Mouse (Mus musculus) c-Kit-positive CD71-negative TER-119-negative erythroid progenitor cells, embryonic 14.5 days (primary cell): Measurements from ENCODE around the gene Lmbrd2.

Experiments
- DNase-seq: peaks from one replicate; pipeline ENCODE4 v3.0.0-alpha.2; 2013; ENCODE audit warnings: low read depth

The Lmbrd2 gene

GRCm38 (mm10) chr15:9140252-9140680, at the start of gene Lmbrd2:
Gene Lmbrd2 (plus strand): TSS chr15:9140550.
- DNase-seq = peak; percentile 92

GRCm38 (mm10) chr15:9090662-9091061, 49.7 kb upstream of the Lmbrd2 start:
- DNase-seq = no peak

GRCm38 (mm10) chr15:9093598-9094365, 46.6 kb upstream of the Lmbrd2 start:
- no peak for DNase-seq

- DNase-seq = no peak
Observed at GRCm38 (mm10) chr15:9094366-9094750, 46.0 kb upstream of the Lmbrd2 start.

DNA sequence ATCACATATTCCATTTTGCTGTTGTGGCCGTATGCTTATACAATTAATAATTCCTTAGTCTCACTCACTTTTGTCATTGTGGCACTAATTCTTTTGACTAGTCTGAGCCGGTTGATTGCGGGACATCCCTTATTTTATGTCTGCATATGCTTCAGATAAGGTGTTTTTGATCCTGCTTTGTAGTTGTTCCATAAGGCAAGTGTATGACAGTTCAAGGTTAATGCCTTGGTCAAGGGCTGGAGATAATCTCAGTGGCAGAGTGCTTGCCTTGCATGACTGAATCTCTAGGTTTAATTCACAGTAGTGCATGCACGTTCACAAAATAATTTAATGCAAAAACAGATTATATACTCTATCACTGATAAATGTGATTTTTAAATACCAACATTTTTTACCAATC, 43.5 kb upstream of the Lmbrd2 start:
- DNase-seq = no peak

- no peak for DNase-seq
Observed at GRCm38 (mm10) chr15:9100446-9101077, 39.8 kb upstream of the Lmbrd2 start.

DNA sequence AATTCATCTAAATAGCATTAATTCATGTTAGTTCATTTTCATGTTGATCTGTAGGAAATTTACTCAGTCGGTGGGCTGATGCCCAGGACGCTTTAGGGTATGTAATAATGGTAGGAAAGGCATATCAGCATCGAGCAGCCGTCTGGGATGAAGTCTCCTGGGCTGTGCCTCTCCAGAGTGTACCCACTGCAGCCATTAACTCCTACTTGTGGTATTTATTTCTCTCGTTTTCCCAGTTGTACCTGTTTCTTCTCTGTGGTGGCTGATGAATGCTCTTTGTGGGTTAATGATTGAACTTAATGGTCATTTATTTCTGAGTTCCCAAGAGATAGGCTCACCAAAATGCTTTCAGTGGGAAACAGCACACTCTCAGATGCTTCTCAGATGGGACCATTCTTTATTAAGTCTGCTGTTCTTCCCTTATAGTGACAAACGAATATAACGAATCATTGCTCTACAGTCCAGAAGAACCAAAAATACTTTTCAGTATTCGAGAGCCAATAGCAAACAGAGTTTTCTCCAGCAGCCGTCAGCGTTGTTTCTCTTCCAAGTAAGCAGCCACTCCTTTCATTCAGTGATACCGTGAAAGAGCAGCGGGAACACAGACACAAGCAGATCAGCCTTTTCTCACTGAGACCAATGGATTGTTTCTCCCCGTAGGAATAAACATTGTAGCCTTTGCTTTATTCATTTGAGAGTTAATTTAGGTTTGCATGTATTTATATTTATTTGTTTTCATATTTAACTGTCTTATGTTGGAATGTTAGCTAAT, 33.9 kb upstream of the Lmbrd2 start:
- DNase-seq = no peak

DNA sequence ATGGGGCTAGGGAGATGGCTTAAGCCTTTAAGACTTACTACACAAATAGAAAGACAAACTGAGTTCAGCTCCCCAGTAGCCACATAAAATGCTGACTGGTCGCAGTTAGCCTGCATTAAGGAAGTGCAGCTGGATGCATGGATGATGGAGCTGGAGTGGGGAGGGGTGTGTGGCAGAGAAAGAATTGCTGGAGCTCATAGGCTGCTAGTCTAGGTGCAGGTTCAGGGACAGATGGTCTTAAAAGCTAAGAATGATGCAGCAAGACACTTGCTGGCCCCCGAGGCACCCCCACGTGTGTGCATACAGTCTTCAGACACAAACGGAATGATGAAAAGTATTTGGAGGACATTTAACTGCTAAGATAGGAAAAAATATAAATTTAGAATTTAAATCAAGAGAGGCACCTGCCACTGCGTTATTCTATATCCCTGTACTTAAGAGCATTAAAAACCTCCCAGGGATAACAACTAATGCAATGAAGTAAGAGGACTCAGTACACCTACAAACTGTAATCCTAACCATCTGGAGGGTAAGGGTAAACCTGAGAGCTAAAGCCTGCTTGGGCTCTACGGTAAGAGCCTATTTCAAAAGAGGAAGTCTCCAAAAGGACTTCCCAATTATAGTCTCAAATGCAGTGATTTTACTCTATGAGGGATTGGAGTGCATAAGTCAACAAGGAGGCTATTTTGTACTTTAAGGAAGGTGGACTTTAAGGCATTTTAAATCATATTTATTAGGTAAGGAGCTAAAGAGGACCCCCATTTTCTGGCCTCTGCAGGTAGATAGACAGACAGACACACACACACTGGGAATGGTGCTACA, 29.6 kb upstream of the Lmbrd2 start:
- DNase-seq = no peak

GRCm38 (mm10) chr15:9111648-9112047, 28.7 kb upstream of the Lmbrd2 start:
- DNase-seq = no peak

DNA sequence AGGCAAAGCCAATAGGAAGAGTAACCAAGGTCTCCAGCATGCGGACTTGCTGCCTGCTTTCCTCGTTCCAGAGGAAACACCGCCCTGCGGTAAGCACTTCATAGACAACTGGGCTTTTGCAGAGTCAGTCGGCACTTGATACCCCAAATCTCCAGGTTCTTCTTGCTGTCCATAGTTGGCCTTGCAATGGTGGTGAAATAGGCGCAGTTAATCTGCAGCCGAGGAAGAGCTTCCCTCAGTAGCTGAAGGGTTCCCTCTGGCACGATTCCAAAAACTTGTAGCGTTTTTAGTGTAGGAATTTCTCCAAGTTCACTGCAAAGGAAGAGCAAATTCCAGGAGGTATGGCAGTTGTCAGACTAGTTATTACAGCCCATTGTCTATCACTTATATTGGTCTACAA, 26.8 kb upstream of the Lmbrd2 start:
- no peak for DNase-seq

- no peak for DNase-seq
Observed at GRCm38 (mm10) chr15:9114131-9114530, 26.2 kb upstream of the Lmbrd2 start.

- no peak for DNase-seq
Observed at GRCm38 (mm10) chr15:9114599-9114998, 25.8 kb upstream of the Lmbrd2 start.

DNA sequence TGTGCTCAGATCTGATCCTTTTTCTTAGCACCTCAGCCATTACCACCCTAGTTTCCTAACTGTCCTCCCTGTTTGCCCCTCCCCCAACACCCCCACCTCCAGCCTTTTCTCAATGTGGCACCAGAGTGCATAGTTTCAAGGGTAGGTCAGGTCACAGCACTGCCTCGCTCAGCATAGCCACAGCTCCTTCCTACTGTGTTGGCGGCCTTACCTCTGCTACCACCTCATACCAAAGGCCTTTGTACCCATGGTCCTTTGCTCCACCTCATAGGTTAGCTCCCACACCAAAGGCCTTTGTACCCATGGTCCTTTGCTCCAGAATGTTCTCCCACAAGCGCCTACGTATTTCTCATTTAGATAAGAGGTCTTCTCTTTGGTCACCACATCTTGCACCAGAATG, 21.5 kb upstream of the Lmbrd2 start:
- no peak for DNase-seq

- DNase-seq = peak; percentile 31
Observed at GRCm38 (mm10) chr15:9120081-9120480, 20.3 kb upstream of the Lmbrd2 start.

- DNase-seq = no peak
Observed at GRCm38 (mm10) chr15:9122989-9123388, 17.4 kb upstream of the Lmbrd2 start.

- DNase-seq = no peak
Observed at GRCm38 (mm10) chr15:9124856-9125255, 15.5 kb upstream of the Lmbrd2 start.

- DNase-seq = no peak
Observed at GRCm38 (mm10) chr15:9127051-9127791, 13.1 kb upstream of the Lmbrd2 start.

DNA sequence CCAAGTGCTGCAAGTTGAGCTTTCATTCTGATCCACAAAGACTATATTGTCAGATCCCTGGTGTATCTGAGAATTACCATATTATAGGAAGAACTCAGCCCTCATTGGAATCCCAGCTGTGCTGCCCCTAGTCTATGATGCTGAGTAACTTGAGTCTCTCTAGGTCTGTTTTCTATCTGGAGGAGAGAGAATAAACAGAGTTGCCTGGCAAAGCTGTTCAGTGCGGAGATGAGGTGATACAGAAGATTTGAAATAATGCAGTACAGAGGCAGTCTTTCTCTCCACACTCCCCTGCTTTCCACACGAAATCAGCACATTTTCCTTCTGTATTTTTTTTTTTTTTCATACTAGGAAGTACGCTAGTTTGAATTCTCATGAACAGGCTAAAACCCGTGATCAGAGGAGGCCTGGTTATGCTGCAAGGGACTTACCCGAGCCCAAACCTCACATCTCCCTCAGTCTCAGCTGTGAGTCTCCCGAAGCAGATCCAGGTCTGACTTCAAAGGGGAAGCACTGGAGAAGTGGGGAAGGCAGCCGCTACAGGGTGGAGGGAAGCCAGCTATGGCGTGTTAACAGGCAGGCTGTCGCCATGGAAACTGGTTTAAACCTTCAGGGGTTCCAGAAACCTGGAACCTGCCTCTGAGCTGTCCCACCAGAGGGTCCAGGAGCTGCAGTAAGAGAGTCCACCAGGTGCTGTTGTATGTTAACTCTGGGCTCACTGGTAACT, 9.4 kb upstream of the Lmbrd2 start:
- DNase-seq = no peak

- no peak for DNase-seq
Observed at GRCm38 (mm10) chr15:9131499-9131888, 8.9 kb upstream of the Lmbrd2 start.

DNA sequence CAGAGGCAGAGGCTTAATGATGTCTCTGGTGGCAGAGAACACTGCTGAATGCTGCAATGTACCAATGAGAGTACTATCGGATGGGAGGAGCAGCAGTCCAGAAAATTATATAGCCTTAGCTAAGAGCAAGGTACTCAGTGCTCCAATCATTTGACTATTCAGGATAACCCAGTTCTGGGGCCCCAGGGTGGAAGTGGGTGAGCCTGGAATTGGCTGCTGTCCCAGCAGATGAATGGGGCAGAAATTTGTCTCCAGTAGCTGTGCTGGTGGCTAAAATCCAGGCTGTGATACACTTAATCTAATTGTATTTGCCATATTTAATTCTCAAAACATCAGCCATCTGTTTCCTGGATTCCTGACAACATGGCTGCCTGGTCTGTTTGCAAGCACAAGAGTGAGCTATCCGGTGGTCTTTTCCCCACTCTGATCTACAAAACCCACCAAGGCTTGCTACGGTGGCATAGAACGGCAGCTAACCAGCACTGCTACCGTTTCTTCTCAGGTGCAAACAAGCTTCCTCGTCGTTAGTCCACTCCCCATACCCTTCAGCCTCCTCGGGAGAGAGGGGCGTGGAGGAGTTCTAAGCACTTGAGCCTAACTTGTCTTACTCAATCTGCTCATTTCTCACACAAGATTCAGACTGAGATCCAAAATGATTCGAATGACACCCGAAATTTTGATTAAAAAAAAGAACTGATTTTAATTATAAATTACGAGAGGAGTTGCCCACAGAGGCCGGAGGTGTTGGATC, 7.5 kb upstream of the Lmbrd2 start:
- no peak for DNase-seq
